Mouse (Mus musculus) brain, embryonic 14.5 days (tissue): ENCODE measurements around the gene Il17f.

Experiments
- CTCF ChIP-seq: fragments of 200-500 bp; IDR thresholded peaks from 2 replicates; pipeline ENCODE4 v1.5.1; 2012; ENCODE audit warnings: inconsistent platforms, mild to moderate bottlenecking, moderate library complexity, borderline replicate concordance; ENCODE audit not compliant: insufficient read depth, insufficient read length; ENCODE audit errors: extremely low read depth
- POLR2A ChIP-seq: fragments of 200-500 bp; IDR thresholded peaks from 2 replicates; pipeline ENCODE4 v1.6.1; 2012; ENCODE audit warnings: mild to moderate bottlenecking, inconsistent platforms, borderline replicate concordance; ENCODE audit not compliant: poor library complexity, insufficient read depth, insufficient read length, severe bottlenecking; ENCODE audit errors: extremely low read depth

DNA sequence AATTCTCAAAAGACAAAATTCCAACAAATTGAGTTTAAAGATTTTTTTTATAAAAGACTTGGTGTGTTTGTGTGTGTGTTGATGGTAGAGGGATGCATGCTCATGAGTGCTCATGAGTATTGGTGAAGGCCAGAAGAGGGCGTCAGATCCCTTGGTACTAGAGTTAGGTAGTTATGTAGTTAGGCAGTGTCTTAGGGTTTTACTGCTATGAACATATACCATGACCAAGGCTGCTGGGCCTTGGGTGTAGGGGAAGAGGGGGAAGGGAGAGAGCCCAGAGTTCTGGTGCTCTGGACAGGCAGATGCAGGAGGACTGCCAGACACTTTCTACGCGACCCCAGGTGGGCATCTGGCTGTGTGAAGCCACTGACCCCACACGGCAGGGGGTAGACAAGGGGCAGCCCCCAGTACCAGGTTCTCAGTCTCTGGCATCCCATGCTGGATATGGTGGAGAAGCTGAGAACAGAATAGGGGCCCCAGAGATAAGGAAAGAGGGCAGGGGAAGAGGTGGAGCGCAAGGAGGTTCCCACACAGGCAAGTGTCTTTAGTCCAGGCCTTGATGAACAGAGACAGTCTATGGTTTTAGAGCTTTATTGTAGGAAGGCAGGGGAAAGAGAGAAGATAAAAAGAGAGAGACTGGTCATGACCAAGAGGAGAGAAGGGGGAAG, 42.2 kb upstream of the Il17f start:
- TF ChIP-seq CTCF = no peak
- no peak for TF ChIP-seq POLR2A
